16 mouse cellular contexts compared by ENCODE assay signal in genomic region chr16:64875384-64875783, GRCm38 (mm10). TPM values are rescaled to one million over a fixed set of nuclear protein-coding genes. Genes with fewer than 3 reads are reported as not detected.
DNase-seq lines count a peak whose midpoint lies in the region.
"Had no signal": no experiment of that assay in that cellular context is flagged by ENCODE, and none has a peak within 500 bp of the region (broad histone marks: within the 10 kb centered on the region; RNA-seq: fewer than 3 reads in every experiment).

No protein-coding gene starts in this region.

- DNase-seq in heart, adult 11 months, result peak; percentile 30
- DNase-seq in heart, postnatal 4 days, result no peak
- DNase-seq in ES-CJ7 (ENCODE audit: low read depth, low spot score), result peak; percentile 65
- DNase-seq in R1 (ENCODE audit: low read depth, low spot score), result peak; percentile 93
- no peak for DNase-seq in heart, postnatal 14 days
- DNase-seq in cerebellum, adult 9-11 months, result no peak
- no peak for DNase-seq in T-cell, adult 2 months (ENCODE audit: low spot score)
- DNase-seq: adrenal gland, adult 2 months; adrenal gland, postnatal 10 days; adrenal gland, postnatal 25 days; cerebellum, adult 11 months; cerebellum, adult 18-20 months; cerebellum, adult 8-10 months; cerebellum, postnatal 10 days; cerebellum, postnatal 25 days; forebrain, postnatal 0 days had no signal

- intact Hi-C loops in heart, postnatal 14 days (cut with DNase I), result no loop called here

RNA-seq across cellular contexts. Expression of gene Cggbp1, which starts 23.6 kb away (rescaled TPM):
- total RNA-seq in heart, postnatal 4 days (2021), result 10 to 100 TPM; 61.3 to 63.1 TPM
- 10 to 100 TPM; 45.7 to 52.6 TPM for total RNA-seq in heart, postnatal 14 days (2021)

RNA-seq across cellular contexts. Expression of gene Zfp654, which starts 23.9 kb away (rescaled TPM):
- 10 to 100 TPM; 10.6 to 10.8 TPM for total RNA-seq in heart, postnatal 4 days (2021)
- 1 to 10 TPM; 9.6 to 10.0 TPM for total RNA-seq in heart, postnatal 14 days (2021)

Comparison
In these comparisons a context has a peak if more than half of its experiments do, and no peak if none do; other contexts are left out.
1. DNase-seq: peak in heart, adult 11 months (single experiment), ES-CJ7 (single experiment) and R1 (single experiment); none in heart, postnatal 4 days (single experiment), heart, postnatal 14 days (0 of 2), cerebellum, adult 9-11 months (single experiment) and T-cell, adult 2 months (single experiment).